Mouse (Mus musculus): ENCODE data around the gene Gpr101.

Gpr101 gene

DNA sequence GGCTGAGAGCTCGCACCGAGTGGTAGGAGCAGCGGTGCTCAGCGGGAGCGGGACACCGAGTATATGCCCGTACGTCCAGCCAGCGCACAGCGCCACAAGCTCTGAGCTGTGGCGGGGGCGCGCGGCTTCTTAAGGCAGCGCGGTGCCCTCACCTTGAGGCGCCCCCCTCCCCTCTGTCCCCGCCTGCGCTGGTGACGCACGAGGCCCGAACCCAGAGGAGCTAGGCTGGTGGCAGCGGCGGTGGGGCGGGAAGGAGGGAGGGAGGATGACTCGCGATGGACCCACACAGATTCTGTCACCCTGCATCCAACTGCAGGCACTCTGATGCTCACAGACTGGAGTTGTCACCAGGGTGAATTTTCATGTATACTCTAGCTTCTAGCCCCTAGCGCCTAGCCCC, at the start of gene Gpr101:
Gpr101 (minus strand) TSS at position 124 of the 400 bp plus-strand sequence.
- no peak for DNase-seq

DNA sequence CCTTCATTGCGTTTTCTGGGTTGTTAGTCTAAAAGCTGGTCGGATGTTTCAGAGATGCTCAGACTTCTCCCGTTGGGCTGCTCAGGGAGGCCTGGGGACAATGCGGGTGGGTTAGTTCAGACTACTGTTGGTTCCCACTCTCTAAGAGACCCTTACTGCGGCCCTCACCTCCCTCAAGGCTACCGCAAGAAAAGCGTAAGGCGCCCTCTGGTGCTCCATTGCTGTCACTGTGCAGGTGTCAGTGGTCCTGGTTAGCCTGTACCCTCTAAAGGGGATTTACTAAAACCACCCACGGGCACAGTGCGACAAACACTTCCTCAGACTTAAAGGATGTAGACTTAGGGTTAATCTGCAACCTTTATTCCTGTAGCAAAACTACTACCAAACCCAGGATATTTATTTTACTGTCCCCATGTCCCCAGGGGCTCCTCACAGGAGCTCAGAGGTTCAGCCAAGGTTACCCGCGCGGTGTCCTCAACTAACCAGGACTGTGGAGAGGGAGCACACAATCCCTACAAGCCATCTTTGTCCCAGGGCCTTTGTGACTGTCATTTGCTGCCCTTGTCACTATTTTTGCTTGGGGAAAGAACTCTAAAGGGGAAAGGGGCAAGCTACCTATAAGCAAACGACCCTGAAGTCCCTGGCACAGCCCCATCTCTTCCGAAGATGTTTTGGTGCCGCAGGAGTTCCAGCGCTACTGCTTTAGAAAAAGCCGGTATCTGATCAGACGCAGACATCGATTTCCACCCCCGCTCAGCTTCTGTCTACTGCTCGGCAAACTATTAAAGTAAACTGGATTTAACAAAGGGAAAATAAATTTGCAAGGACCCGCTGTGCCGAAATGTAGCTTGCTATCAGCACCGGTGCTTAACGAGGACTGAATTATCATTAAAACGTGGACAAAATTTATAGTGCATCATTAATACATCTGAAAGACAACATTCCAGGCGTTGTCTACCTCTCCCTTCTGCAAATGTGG, 17.8 kb upstream of the Gpr101 start:
- peak in 1 of 2 experiments; percentile 4 for DNase-seq

DNA sequence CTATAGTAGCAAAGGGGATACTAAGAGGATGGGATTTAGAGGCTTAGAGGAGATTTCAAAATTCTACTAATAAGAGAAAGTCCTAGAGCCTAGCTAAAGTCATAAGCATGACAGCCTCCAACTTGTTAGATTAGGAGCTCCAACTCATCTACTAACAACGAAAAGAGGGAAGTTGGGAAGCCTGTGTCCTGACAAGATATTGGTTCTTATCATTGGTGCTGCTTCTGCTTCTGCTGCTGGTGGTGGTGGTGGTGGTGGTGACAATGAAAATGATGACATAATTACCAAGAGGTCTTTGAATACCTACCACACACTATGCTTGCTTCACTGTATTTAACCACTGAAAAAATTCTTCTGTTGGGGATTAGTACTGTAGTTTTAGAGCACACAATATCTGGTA, 2.7 kb upstream of the Gpr101 start:
- no peak for DNase-seq
